Mouse (Mus musculus) kidney, adult 11 months (tissue): Measurements from ENCODE around the gene Atxn7l2.

ENCODE experiments used
- DNase-seq: peaks from one replicate; pipeline ENCODE4 v3.0.0; 2022

Atxn7l2 gene

DNA sequence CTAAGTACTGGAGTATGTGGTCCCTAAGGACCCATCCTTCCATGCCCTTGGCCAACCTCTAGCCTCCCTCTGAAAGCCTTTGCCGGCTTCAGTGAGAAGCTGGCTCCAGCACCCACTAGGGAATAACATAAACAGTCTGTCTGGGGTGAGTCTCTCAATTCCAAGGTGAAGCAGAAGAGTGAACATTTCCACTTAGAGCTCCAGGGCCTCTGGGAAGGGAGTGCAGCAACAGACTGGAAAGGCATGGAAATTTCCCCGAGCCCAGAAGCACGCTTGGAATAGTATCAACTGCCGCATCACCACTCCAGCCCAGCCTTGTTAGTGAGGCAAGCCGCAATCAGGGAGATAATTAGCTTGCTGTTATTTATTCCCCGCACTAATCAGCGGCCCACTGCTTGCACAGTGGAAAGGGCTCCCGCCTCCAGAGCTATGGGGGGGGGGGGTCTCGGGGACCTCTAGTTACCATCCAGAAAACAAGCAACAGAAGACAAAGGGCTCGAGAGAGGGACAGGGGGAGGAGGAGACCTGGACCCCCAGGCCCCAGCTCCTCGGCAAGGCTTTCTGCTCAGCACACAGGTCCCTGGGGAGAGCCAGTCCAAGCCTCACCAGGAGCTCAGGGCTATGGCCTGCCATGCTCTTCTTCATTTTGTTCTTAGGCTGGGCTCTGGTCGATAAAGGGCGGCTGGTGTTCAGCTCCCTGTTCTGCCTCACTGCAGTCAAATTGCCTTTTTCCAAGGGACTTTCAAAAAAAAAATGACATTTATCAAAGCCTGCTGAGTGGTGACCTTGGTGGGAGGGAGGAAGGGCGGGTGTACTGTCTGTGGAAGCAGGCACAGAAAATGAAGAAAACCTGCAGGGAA, 35.8 kb downstream of the Atxn7l2 start:
- DNase-seq: peak; percentile 50

- no peak for DNase-seq
These were observed 41.5 kb downstream of the Atxn7l2 start for GRCm38 (mm10) chr3:108169199-108169598.

DNA sequence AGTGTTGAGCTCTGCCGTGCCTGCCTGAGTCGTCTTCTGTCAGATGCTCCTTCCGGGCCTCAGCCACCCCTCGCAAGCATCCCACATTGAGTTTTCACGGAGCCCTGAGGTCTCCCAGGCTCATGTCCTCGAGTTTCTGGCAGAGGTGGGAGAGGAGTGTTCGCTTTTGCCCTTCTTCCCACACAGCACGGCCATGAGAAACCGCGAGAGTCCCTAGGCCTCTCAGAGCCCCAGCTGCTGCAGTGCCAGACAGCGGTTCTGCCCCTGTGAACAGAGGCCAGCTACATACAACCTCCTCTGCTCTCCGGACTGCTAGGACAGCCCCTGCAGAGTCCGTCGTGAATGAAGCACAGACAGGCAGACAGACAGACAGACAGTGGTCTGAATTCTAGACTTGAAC, 43.2 kb downstream of the Atxn7l2 start:
- no peak for DNase-seq

GRCm38 (mm10) chr3:108166486-108167211, 44.1 kb downstream of the Atxn7l2 start:
- DNase-seq: peak; percentile 36

- DNase-seq: no peak
These were observed 45.0 kb downstream of the Atxn7l2 start for GRCm38 (mm10) chr3:108165532-108166315.

GRCm38 (mm10) chr3:108164807-108165206, 45.9 kb downstream of the Atxn7l2 start:
- DNase-seq: peak; percentile 72

GRCm38 (mm10) chr3:108164091-108164490, 46.6 kb downstream of the Atxn7l2 start:
- no peak for DNase-seq

DNA sequence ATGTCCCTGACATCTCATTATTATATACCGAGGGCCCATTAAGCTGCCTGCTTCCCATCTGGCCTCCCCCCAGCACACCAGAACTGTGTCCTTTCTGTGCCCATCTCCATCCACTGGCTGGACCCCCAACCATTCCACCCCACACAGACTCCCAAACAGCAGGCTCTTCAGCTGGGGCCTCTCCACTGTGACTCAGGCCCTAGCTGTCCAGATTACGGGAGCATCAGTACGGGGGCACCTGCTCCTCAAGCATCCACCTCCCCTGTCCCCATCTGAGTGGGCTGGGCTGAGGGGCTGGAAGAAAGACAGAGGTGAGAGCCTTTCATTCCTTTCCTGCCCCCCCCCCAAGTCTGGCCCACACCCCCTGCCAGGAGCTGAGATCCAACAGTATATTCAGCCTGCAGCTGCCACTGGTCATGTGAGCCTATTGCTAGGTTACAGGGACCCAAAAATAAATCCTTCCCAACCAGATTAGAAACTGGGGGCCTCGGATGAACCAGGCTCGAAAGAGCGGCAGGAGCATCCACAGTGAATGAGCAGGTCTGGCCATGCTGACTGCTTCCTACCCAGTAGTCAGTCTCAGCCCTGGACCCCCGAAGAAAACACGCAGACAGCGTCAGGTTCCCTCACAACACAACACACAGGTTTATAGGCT, 52.2 kb downstream of the Atxn7l2 start:
- no peak for DNase-seq

- DNase-seq: no peak
These were observed 56.1 kb downstream of the Atxn7l2 start, which contains the start of gene Gpr61 for GRCm38 (mm10) chr3:108154656-108155055. Gene Gpr61 (minus strand): TSS chr3:108154882.

- DNase-seq: no peak
These were observed 58.4 kb downstream of the Atxn7l2 start for GRCm38 (mm10) chr3:108152290-108152689.
